Mouse (Mus musculus) lung, embryonic 14.5 days (tissue): ENCODE data around the gene Ppp1r12b. TPM values are rescaled to one million over a fixed set of nuclear protein-coding genes. Genes with fewer than 3 reads are reported as not detected.

Experiments
- ATAC-seq: fragments of 200-750 bp; cut with Nextera tagmentation; 2 replicates; pipeline ENCODE4 v1.8.0; 2017; ENCODE audit warnings: mild to moderate bottlenecking, moderate TSS enrichment, moderate library complexity; ENCODE audit not compliant: insufficient read depth
- DNase-seq: peaks from one replicate; pipeline ENCODE4 v3.0.0-alpha.2; 2015
- H3K27ac ChIP-seq: fragments of 300-500 bp; sonication (generic); 2 replicates; pipeline ENCODE4 v1.5.1; 2014; ENCODE audit warnings: low read depth, mild to moderate bottlenecking, moderate library complexity
- H3K27me3 ChIP-seq: fragments of 300-500 bp; sonication (generic); 2 replicates; pipeline ENCODE4 v1.6.1; 2014; ENCODE audit warnings: low read length, control low read depth; ENCODE audit not compliant: insufficient read depth
- H3K36me3 ChIP-seq: fragments of 300-500 bp; sonication (generic); 2 replicates; pipeline ENCODE4 v1.6.1; 2014; ENCODE audit warnings: control low read depth; ENCODE audit not compliant: insufficient read depth
- H3K4me1 ChIP-seq: fragments of 300-500 bp; sonication (generic); 2 replicates; pipeline ENCODE4 v1.6.1; 2014; ENCODE audit warnings: antibody characterized with exemption, control low read depth; ENCODE audit not compliant: insufficient read depth
- H3K4me2 ChIP-seq: fragments of 300-500 bp; sonication (generic); 2 replicates; pipeline ENCODE4 v1.6.1; 2014; ENCODE audit warnings: mild to moderate bottlenecking
- H3K4me3 ChIP-seq: fragments of 300-500 bp; sonication (generic); 2 replicates; pipeline ENCODE4 v1.5.1; 2014; ENCODE audit warnings: low read depth, low read length
- H3K9ac ChIP-seq: fragments of 300-500 bp; sonication (generic); 2 replicates; pipeline ENCODE4 v1.6.1; 2014
- H3K9me3 ChIP-seq: fragments of 300-500 bp; sonication (generic); 2 replicates; pipeline ENCODE4 v1.6.1; 2016; ENCODE audit warnings: low read depth, low read length, control low read depth
- CTCF ChIP-seq: IDR thresholded peaks from 2 replicates; pipeline ENCODE4 v1.5.1; 2016; ENCODE audit warnings: antibody characterized with exemption, low read depth
- WGBS: fragments of 180-500 bp; shearing (Covaris S2); extraction: QIAGEN DNeasy Blood & Tissue Kit; methylation state at CpG from one replicate; pipeline ENCODE4 v1.1.7; 2014; 5-methylcytosine and 5-hydroxymethylcytosine counted together
- polyA plus RNA-seq: library from polyadenylated mRNA; unstranded; fragments of >200 nt; fragmentation: Nextera tagmentation; extraction: Ambion mirVana; gene quantifications from 2 replicates; pipeline ENCODE4 v1.2.1, GENCODE M21; 2014

The Ppp1r12b gene
- polyA plus RNA-seq, 1 experiment from 2014 or later = 11.5 TPM

DNA sequence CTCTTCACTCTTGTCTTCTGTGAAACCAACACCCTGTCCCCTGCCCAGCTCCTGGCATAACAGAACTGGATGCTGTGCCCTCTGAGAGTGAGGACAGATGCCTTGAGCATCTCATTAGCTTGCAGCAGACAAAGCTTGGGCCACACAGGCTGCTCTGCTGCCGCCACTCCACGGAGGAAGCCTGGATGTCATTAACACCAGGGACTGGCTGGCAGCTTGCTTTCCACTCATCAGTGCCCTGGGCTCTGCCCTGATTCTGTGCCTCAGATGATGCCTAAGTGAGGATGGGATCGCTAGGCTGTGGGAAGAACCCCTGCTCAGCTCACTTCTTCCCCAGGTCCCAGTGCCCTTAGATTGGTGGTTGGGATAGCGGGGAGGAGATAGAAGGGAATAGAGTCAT is 39.7 kb upstream of the Ppp1r12b start:
- no peaks in the 10 kb centered on the region for H3K4me1 ChIP-seq
- H3K27ac ChIP-seq = no peak overlapping the region
- H3K27me3 ChIP-seq = 0 out of 2 replicates have a peak, but pooled peaks cover 5% of the 10 kb centered on the region
- no peak for TF ChIP-seq CTCF
- no peak overlapping the region for H3K9ac ChIP-seq
- no peaks in the 10 kb centered on the region for H3K9me3 ChIP-seq
- no peak overlapping the region for H3K4me3 ChIP-seq
- H3K36me3 ChIP-seq = no peaks in the 10 kb centered on the region
- ATAC-seq = no peak
- DNase-seq = no peak
- H3K4me2 ChIP-seq = no peak overlapping the region
- 68% methylated on average over 4 of the region's 4 CpGs for WGBS

DNA sequence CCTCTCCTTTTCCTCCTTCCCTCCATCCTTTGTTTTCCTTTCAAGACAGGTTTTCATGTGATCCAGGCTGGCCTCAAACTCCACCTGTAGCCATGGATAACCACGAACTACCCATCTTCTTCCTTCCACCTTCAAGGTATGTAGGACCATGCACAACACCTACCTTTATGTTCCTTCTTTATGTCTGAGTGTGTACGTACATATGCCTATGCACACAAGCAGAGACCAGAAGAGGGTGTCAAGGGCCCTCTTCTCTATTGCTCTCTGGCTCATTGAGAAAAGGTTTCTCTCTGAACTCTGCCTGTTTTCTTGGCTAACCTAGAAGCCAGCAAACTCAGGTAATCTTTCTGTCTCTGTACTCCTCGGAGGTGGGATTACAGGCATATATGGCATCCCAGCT is 39.0 kb upstream of the Ppp1r12b start:
- no peaks in the 10 kb centered on the region for H3K9me3 ChIP-seq
- no peak for TF ChIP-seq CTCF
- H3K27me3 ChIP-seq = 0 out of 2 replicates have a peak, but pooled peaks cover 8% of the 10 kb centered on the region
- no peak for ATAC-seq
- DNase-seq = no peak
- H3K27ac ChIP-seq = no peak overlapping the region
- H3K9ac ChIP-seq = no peak overlapping the region
- no peak overlapping the region for H3K4me3 ChIP-seq
- H3K4me1 ChIP-seq = no peaks in the 10 kb centered on the region
- no peaks in the 10 kb centered on the region for H3K36me3 ChIP-seq
- 66% methylated on average over 3 of the region's 3 CpGs for WGBS
- H3K4me2 ChIP-seq = no peak overlapping the region

DNA sequence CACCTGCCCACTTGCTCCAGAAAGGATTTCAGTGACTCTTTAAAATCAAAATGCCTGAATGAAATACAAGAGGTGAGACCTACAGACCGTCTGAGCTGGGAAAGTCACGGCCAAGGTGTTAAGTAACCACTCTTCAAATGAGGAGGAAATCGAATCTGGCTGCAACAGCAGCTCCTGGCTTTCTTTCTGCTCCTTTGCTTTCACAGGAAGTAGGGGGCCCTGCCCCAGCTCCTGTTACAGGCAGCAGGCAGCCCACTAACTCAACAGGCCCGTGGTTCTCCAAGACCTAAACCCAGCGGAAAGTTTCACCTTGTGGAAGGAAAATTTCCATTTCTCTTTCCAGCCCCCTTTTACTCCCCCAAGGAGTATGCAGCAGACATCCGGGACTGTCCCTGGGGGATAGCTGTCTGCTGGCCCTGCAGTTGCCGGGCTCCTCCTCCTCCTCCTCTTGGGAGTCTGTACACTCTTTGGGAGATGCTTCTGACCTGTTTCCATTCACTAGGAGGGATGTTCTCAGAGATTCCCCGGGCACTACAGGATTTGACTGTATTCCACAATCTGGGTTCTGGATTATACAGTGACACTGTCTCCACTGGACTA is 36.4 kb upstream of the Ppp1r12b start:
- Histone ChIP-seq H3K27me3 (peaks cover 17% of the 10 kb centered on the region; the same call in 1 of the 2 replicates), H3K4me3 (no peak overlapping the region), H3K36me3 (no peaks in the 10 kb centered on the region), H3K4me2 (no peak overlapping the region), H3K9ac (no peak overlapping the region), H3K27ac (no peak overlapping the region), H3K9me3 (no peaks in the 10 kb centered on the region), H3K4me1 (no peaks in the 10 kb centered on the region)
- DNase-seq = no peak
- WGBS = 25% methylated on average over 8 of the region's 8 CpGs
- ATAC-seq = no peak
- no peak for TF ChIP-seq CTCF

- peak; percentile 96 for TF ChIP-seq CTCF
- 7% methylated on average over 7 of the region's 7 CpGs for WGBS
Measured at GRCm38 (mm10) chr1:134989372-134989771, 33.6 kb upstream of the Ppp1r12b start.

DNA sequence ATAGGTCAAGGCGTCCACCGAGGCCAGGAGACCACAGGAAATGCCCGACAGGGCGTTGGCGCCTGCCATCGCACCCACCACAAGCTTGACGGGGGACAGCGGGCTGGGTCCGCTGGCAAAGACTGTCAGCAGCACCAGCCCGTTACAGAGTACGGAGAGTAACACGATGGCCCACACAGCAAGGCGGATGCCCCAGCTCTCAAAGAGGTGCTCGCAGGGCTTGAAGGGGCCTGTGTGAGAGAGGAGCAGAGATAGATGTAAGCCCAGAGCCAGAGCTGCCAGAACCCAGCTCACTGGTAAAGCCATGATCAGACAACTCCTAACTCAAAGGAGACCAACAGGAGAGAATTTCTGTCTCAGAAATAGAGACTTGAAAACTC is 32.2 kb upstream of the Ppp1r12b start:
- Histone ChIP-seq H3K4me1 (no peaks in the 10 kb centered on the region), H3K9me3 (no peaks in the 10 kb centered on the region), H3K27me3 (peaks cover 17% of the 10 kb centered on the region; the same call in 1 of the 2 replicates), H3K4me2 (peak overlapping the region; percentile 73), H3K9ac (peak overlapping the region; percentile 43), H3K27ac (no peak overlapping the region), H3K4me3 (peak overlapping the region; percentile 39), H3K36me3 (no peaks in the 10 kb centered on the region)
- ATAC-seq (peak; percentile 36), DNase-seq (no peak)
- WGBS = 9% methylated on average over 14 of the region's 14 CpGs
- TF ChIP-seq CTCF = no peak

More at GRCm38 (mm10) chr1:134989372-134989771, 33.6 kb upstream of the Ppp1r12b start:
- H3K27ac ChIP-seq = no peak overlapping the region
- H3K9ac ChIP-seq = no peak overlapping the region
- H3K9me3 ChIP-seq = no peaks in the 10 kb centered on the region
- H3K4me1 ChIP-seq = no peaks in the 10 kb centered on the region
- peaks cover 17% of the 10 kb centered on the region; the same call in 1 of the 2 replicates for H3K27me3 ChIP-seq
- no peak overlapping the region for H3K4me2 ChIP-seq
- DNase-seq (peak; percentile 96), ATAC-seq (no peak)
- H3K4me3 ChIP-seq = no peak overlapping the region
- no peaks in the 10 kb centered on the region for H3K36me3 ChIP-seq

- peak; percentile 84 for ATAC-seq
- DNase-seq = peak; percentile 85
- peak overlapping the region; percentile 43 for H3K9ac ChIP-seq
Measured at GRCm38 (mm10) chr1:134987173-134987961, 31.6 kb upstream of the Ppp1r12b start.

GRCm38 (mm10) chr1:134972920-134973319 is 17.2 kb upstream of the Ppp1r12b start:
- Histone ChIP-seq H3K9ac (no peak overlapping the region), H3K4me1 (no peaks in the 10 kb centered on the region), H3K27ac (no peak overlapping the region), H3K4me2 (no peak overlapping the region), H3K9me3 (no peaks in the 10 kb centered on the region), H3K27me3 (no peaks in the 10 kb centered on the region), H3K36me3 (peaks cover 53% of the 10 kb centered on the region), H3K4me3 (no peak overlapping the region)
- ATAC-seq (no peak), DNase-seq (peak; percentile 35)
- TF ChIP-seq CTCF = peak; percentile 52
- 62% methylated on average over 1 of the region's 1 CpGs for WGBS

More at GRCm38 (mm10) chr1:134987173-134987961, 31.6 kb upstream of the Ppp1r12b start:
- 31% methylated on average over 48 of the region's 48 CpGs for WGBS
- no peak for TF ChIP-seq CTCF
- Histone ChIP-seq H3K4me1 (no peaks in the 10 kb centered on the region), H3K9me3 (no peaks in the 10 kb centered on the region), H3K27ac (no peak overlapping the region), H3K27me3 (peaks cover 17% of the 10 kb centered on the region; the same call in 1 of the 2 replicates), H3K4me2 (peak overlapping the region; percentile 73), H3K4me3 (peak overlapping the region; percentile 39), H3K36me3 (no peaks in the 10 kb centered on the region)
